Mouse (Mus musculus) midbrain, embryonic 14.5 days (tissue): Measurements from ENCODE around the gene Rad51b. TPM values are rescaled to one million over a fixed set of nuclear protein-coding genes. Genes with fewer than 3 reads are reported as not detected.
A peak's percentile ranks its signal among the peaks of the same experiment; 100 is the strongest.

Source experiments
- ATAC-seq: fragments of 200-750 bp; cut with Nextera tagmentation; 2 replicates; pipeline ENCODE4 v1.8.0; 2017; ENCODE audit warnings: moderate number of reproducible peaks, moderate library complexity; ENCODE audit not compliant: low FRiP score, low TSS enrichment
- DNase-seq: peaks from one replicate; pipeline ENCODE4 v3.0.0-alpha.2; 2015
- H3K27ac ChIP-seq: fragments of 300-500 bp; sonication (generic); replicated peaks from 2 replicates; pipeline ENCODE4 v1.5.1; 2014; ENCODE audit warnings: mild to moderate bottlenecking, low read depth, low read length, moderate library complexity
- H3K27me3 ChIP-seq: fragments of 300-500 bp; sonication (generic); 2 replicates; pipeline ENCODE4 v1.6.1; 2014; ENCODE audit warnings: low read length, control low read depth, mixed read lengths; ENCODE audit not compliant: control insufficient read depth, insufficient read depth
- H3K36me3 ChIP-seq: fragments of 300-500 bp; sonication (generic); 2 replicates; pipeline ENCODE4 v1.6.1; 2014; ENCODE audit warnings: low read length, control low read depth; ENCODE audit not compliant: control insufficient read depth, insufficient read depth
- H3K4me1 ChIP-seq: fragments of 300-500 bp; sonication (generic); 2 replicates; pipeline ENCODE4 v1.6.1; 2014; ENCODE audit warnings: mild to moderate bottlenecking, antibody characterized with exemption, low read length, control low read depth; ENCODE audit not compliant: control insufficient read depth, insufficient read depth
- H3K4me2 ChIP-seq: fragments of 300-500 bp; sonication (generic); 2 replicates; pipeline ENCODE4 v1.6.1; 2014; ENCODE audit warnings: mild to moderate bottlenecking, low read length, moderate library complexity
- H3K4me3 ChIP-seq: fragments of 300-500 bp; sonication (generic); replicated peaks from 2 replicates; pipeline ENCODE4 v1.5.1; 2014; ENCODE audit warnings: low read depth, low read length
- H3K9ac ChIP-seq: fragments of 300-500 bp; sonication (generic); replicated peaks from 2 replicates; pipeline ENCODE4 v1.6.1; 2014; ENCODE audit warnings: mild to moderate bottlenecking, low read length, moderate library complexity
- H3K9me3 ChIP-seq: fragments of 300-500 bp; sonication (generic); 2 replicates; pipeline ENCODE4 v1.6.1; 2016; ENCODE audit warnings: low read length, control low read depth, mixed read lengths; ENCODE audit not compliant: control insufficient read depth
- WGBS: fragments of 180-500 bp; shearing (Covaris S2); extraction: QIAGEN DNeasy Blood & Tissue Kit; methylation state at CpG from one replicate; pipeline ENCODE4 v1.1.7; 2014; 5-methylcytosine and 5-hydroxymethylcytosine counted together
- polyA plus RNA-seq: library from polyadenylated mRNA; unstranded; fragments of >200 nt; fragmentation: Nextera tagmentation; extraction: Ambion mirVana; gene quantifications from 2 replicates; pipeline ENCODE4 v1.2.1, GENCODE M21; 2014

Rad51b gene
- polyA plus RNA-seq, 1 experiment from 2014 or later: 1.6 TPM

DNA sequence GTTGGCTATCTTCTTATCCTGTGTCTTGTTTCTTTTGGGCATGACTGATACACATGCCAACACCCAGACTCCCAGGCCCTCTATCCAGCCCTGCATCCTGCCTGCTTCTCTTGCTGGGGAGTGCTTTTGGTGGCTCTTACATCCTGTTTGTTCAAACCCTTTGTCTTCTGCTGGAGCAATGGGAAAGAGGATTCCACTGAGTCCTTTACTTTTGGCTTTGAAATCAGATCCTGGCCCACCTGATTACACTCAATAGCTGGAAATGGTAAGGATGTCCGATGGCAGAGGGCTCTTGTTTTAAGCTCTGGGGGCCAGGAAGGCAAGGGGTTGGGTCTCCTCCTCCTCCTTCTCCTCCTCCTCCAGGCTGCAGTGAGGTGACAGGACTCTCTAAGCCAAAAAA lies 533.6 kb downstream of the Rad51b start:
- no peak for ATAC-seq
- Histone ChIP-seq H3K9ac (no peak overlapping the region), H3K36me3 (no peaks in the 10 kb centered on the region), H3K4me3 (no peak overlapping the region), H3K4me1 (peaks cover 7% of the 10 kb centered on the region), H3K27me3 (no peaks in the 10 kb centered on the region), H3K4me2 (no peak overlapping the region), H3K9me3 (no peaks in the 10 kb centered on the region), H3K27ac (no peak overlapping the region)
- WGBS: 19% methylated on average over 1 of the region's 1 CpGs
- DNase-seq: no peak

- Histone ChIP-seq H3K27ac (no peak overlapping the region), H3K27me3 (no peaks in the 10 kb centered on the region), H3K36me3 (no peaks in the 10 kb centered on the region), H3K4me2 (no peak overlapping the region), H3K9me3 (no peaks in the 10 kb centered on the region), H3K4me3 (no peak overlapping the region), H3K9ac (no peak overlapping the region), H3K4me1 (no peaks in the 10 kb centered on the region)
- ATAC-seq: no peak
- no peak for DNase-seq
- WGBS: 95% methylated on average over 6 of the region's 6 CpGs
Measured at GRCm38 (mm10) chr12:79832611-79833010, 535.5 kb downstream of the Rad51b start.

DNA sequence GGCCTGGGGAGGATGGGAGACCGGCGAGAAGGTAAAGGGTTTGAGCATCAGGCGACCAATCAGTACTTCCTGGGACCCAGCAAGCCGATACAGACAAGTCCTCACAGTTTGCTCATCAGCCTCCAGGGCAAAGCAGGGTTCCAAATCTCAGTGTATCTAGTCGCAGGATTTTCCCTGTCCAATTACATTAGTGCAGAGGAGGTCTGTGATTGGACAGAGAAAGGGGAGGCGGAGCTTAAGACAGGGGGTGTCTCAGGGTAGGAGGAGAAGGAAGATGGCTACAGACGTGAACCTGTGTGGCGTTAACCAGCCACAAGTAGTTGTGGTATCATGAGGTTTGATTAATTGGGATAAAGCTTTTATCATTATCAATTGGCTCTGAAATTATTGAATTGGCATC lies 538.4 kb downstream of the Rad51b start:
- WGBS: 94% methylated on average over 8 of the region's 8 CpGs
- Histone ChIP-seq H3K27ac (no peak overlapping the region), H3K9me3 (no peaks in the 10 kb centered on the region), H3K4me2 (no peak overlapping the region), H3K4me3 (no peak overlapping the region), H3K4me1 (peaks cover 20% of the 10 kb centered on the region), H3K36me3 (no peaks in the 10 kb centered on the region), H3K27me3 (no peaks in the 10 kb centered on the region), H3K9ac (no peak overlapping the region)
- no peak for ATAC-seq
- DNase-seq: no peak

DNA sequence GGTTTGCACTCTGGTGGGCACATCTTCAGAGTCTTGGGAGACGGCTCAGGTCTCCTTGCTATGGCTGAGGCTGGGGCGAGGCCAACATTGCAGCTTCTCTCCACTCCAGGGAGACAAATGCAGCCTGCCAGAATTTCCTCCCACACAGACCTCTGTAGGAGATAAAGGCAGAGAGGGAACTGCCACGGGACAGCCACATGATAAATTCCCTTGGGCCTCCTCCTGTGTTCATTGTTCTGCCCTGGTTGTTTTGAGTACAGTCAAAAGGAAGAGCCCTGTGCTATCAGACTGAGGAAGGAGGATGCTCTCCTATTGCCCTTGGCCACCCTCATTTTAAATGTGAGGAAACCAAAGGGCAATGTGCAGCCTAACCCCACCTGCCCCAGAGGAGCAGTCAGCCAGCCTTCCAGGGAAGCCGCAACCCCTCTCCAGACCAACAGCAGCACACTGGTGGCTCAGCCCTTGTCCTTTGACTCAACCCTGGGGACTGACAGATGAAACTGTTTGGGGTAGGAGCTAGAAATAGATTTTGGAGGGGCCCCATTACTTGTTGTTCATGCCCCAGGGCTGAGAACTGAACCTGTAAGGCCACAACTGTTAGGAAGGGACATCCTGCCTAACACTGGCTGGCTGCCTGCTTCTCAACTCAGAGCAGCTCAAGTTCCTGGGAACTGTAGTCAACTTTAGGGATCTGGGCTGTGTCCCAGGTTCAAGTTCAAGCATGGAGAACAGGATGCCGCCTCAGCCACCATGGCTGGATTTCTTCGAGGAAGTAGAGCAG lies 541.3 kb downstream of the Rad51b start:
- no peak for ATAC-seq

GRCm38 (mm10) chr12:79839096-79839941 lies 542.2 kb downstream of the Rad51b start:
- DNase-seq: peak; percentile 42
- Histone ChIP-seq H3K27ac (peak overlapping the region; percentile 14; the same call in 1 of the 2 replicates), H3K27me3 (no peaks in the 10 kb centered on the region), H3K36me3 (no peaks in the 10 kb centered on the region), H3K4me1 (peaks cover 34% of the 10 kb centered on the region), H3K4me2 (no peak overlapping the region), H3K9ac (no peak overlapping the region), H3K4me3 (no peak overlapping the region), H3K9me3 (no peaks in the 10 kb centered on the region)
- ATAC-seq: no peak
- 13% methylated on average over 12 of the region's 12 CpGs for WGBS

More for the DNA sequence above, 541.3 kb downstream of the Rad51b start:
- DNase-seq: no peak
- Histone ChIP-seq H3K4me1 (peaks cover 34% of the 10 kb centered on the region), H3K4me2 (no peak overlapping the region), H3K4me3 (no peak overlapping the region), H3K9me3 (no peaks in the 10 kb centered on the region), H3K27ac (peak overlapping the region; percentile 32; the same call in 1 of the 2 replicates), H3K9ac (no peak overlapping the region), H3K27me3 (no peaks in the 10 kb centered on the region), H3K36me3 (no peaks in the 10 kb centered on the region)
- 46% methylated on average over 6 of the region's 6 CpGs for WGBS

DNA sequence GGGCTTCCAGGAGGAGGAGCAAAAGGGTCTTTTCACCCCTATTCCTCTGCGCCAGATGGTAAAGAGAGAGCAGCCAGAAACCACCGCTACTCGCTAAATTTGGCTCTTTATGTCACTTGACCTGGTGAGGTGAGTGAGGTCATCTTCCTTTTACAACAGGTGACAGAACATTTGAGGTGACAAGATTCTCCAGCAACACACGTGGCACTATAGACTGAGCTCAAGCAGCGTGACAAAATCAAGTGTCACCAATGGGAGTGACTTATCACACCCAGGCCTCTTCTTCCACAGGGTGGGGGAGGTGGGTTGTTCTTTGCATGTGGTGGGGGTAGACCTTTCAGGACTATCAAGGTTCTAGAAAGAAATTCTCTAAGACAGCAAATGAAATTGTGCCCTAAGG lies 543.4 kb downstream of the Rad51b start:
- DNase-seq: no peak
- Histone ChIP-seq H3K9ac (no peak overlapping the region), H3K4me1 (peaks cover 34% of the 10 kb centered on the region), H3K27me3 (no peaks in the 10 kb centered on the region), H3K36me3 (no peaks in the 10 kb centered on the region), H3K9me3 (no peaks in the 10 kb centered on the region), H3K4me2 (no peak overlapping the region), H3K4me3 (no peak overlapping the region), H3K27ac (0 out of 2 replicates have a peak overlapping the region, but pooled peaks have one; percentile 3)
- 54% methylated on average over 5 of the region's 5 CpGs for WGBS
- no peak for ATAC-seq

DNA sequence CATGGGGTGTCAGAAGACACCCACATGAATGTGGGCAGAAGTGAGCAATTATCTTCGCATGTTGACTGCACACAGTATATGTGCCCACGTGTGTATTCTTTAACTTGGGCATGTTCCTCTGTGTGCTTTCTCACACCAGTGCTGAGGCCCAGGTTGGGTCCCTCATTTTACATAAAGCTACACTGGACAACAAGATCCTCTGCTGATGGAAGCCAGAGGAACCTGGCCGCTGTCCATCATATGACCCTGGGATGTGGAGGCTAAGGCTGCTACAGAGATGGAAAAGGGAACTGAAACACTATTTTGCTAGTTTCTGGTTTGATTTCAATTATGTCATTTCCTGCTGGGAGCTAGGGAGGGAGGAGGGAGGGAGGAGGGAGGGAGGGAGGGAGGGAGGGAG lies 544.2 kb downstream of the Rad51b start:
- Histone ChIP-seq H3K4me2 (no peak overlapping the region), H3K27me3 (no peaks in the 10 kb centered on the region), H3K4me3 (no peak overlapping the region), H3K9me3 (no peaks in the 10 kb centered on the region), H3K4me1 (peaks cover 34% of the 10 kb centered on the region), H3K27ac (no peak overlapping the region), H3K9ac (no peak overlapping the region), H3K36me3 (no peaks in the 10 kb centered on the region)
- DNase-seq (no peak), ATAC-seq (no peak)
- WGBS: 91% methylated on average over 3 of the region's 3 CpGs

DNA sequence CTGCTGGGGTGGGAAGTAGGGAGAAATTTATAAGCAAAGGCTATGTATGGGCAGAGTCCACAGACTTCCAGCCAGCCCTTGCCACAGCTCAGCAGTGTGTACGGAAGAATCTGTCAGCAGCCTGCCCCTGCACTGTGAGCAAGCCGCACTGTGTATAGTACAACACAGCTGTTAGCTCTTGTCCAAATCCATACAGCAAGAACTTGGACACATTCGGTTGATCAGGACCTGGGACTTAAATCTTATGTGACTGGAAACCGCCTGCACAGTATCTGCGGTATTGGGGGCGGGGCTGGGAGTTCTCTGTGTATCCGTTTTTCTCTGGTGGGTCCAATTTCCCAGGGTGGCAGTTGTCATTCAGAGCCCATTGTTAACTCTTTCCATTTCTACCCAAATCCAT lies 545.2 kb downstream of the Rad51b start:
- no peaks in the 10 kb centered on the region for H3K36me3 ChIP-seq
- H3K4me1 ChIP-seq: peaks cover 40% of the 10 kb centered on the region
- H3K9me3 ChIP-seq: no peaks in the 10 kb centered on the region
- H3K27me3 ChIP-seq: no peaks in the 10 kb centered on the region
- H3K4me3 ChIP-seq: no peak overlapping the region
- ATAC-seq (no peak), DNase-seq (no peak)
- no peak overlapping the region for H3K9ac ChIP-seq
- H3K27ac ChIP-seq: peak overlapping the region; percentile 15; the same call in 1 of the 2 replicates
- 37% methylated on average over 7 of the region's 7 CpGs for WGBS
- no peak overlapping the region for H3K4me2 ChIP-seq
